Mouse (Mus musculus): ENCODE measurements around the gene Kcmf1. TPM values are rescaled to one million over a fixed set of nuclear protein-coding genes. Genes with fewer than 3 reads are reported as not detected.
"Not testable (repeated sequence)": the region's sequence is repeated elsewhere in the genome, so short reads cannot be mapped to it uniquely, and the experiment has no call there.

The Kcmf1 gene
- polyA plus RNA-seq, 1 experiment from 2014 or later = 40.9 TPM

DNA sequence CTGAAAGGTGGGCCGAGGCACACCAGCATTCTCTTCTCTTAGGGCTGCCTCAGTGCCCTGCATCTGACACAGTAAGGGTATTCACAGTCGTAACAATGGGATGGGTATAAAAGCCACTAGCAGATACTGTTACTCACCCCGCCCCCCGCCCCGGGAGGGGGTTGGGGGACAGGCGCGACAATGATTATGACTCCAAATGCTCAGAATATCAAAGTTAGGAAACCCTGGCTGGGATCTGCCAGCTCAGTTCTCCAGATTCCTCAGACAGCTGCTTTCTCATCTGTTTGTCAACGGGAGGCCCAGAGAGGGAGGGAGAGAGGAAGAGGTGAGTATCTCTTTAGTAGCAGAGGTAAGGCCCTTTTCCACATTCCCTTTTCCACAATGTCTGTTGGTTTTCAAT is 30.2 kb downstream of the Kcmf1 start:
- Histone ChIP-seq H3K9ac (replicated peaks) (no peak overlapping the region), H3K9me3 (replicated peaks) (no peaks in the 10 kb centered on the region), H3K4me1 (peaks cover 17% of the 10 kb centered on the region), H3K27me3 (replicated peaks) (no peaks in the 10 kb centered on the region), H3K36me3 (no peaks in the 10 kb centered on the region), H3K4me3 (replicated peaks) (no peak overlapping the region), H3K27ac (replicated peaks) (0 out of 2 replicates have a peak overlapping the region, but pooled peaks have one; percentile 8), H3K4me2 (no peak overlapping the region)
- ATAC-seq (ENCODE audit: low FRiP score) = no peak
- WGBS = 38% methylated on average over 8 of the region's 8 CpGs

GRCm38 (mm10) chr6:72868688-72869087 is 31.1 kb downstream of the Kcmf1 start:
- 89% methylated on average over 5 of the region's 5 CpGs for WGBS
- Histone ChIP-seq H3K27ac (replicated peaks) (no peak overlapping the region), H3K9ac (replicated peaks) (no peak overlapping the region), H3K36me3 (no peaks in the 10 kb centered on the region), H3K4me2 (no peak overlapping the region), H3K27me3 (replicated peaks) (no peaks in the 10 kb centered on the region), H3K4me3 (replicated peaks) (no peak overlapping the region), H3K4me1 (peaks cover 17% of the 10 kb centered on the region), H3K9me3 (replicated peaks) (no peaks in the 10 kb centered on the region)
- ATAC-seq (ENCODE audit: low FRiP score) = no peak

DNA sequence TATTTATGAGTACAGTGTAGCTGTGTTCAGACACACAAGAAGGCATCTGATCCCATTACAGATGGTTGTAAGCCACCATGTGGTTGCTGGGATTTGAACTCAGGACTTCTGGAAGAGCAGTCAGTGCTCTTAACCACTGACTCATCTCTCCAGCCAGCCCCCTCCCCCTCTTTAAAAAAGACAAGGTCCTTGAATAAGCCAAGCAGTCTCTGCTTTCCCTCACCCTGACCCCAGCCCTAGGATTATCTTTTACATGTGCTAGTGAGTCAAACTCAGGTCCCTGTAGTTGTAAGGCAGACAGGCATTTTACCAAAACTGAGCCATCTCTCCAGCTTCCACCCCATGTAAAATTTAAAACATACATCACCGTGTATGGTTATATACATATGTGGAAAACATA is 32.0 kb downstream of the Kcmf1 start:
- Histone ChIP-seq H3K27ac (replicated peaks) (no peak overlapping the region), H3K27me3 (replicated peaks) (no peaks in the 10 kb centered on the region), H3K36me3 (no peaks in the 10 kb centered on the region), H3K4me3 (replicated peaks) (no peak overlapping the region), H3K4me2 (no peak overlapping the region), H3K9ac (replicated peaks) (no peak overlapping the region), H3K4me1 (peaks cover 17% of the 10 kb centered on the region), H3K9me3 (replicated peaks) (no peaks in the 10 kb centered on the region)
- no peak for ATAC-seq (ENCODE audit: low FRiP score)
- WGBS = 98% methylated on average over 1 of the region's 1 CpGs

GRCm38 (mm10) chr6:72866232-72866631 is 33.5 kb downstream of the Kcmf1 start:
- peaks cover 15% of the 10 kb centered on the region for H3K4me1 ChIP-seq
- no peak overlapping the region for H3K27ac ChIP-seq (replicated peaks)
- WGBS = 87% methylated on average over 2 of the region's 2 CpGs
- H3K4me2 ChIP-seq = no peak overlapping the region
- no peak overlapping the region for H3K9ac ChIP-seq (replicated peaks)
- H3K36me3 ChIP-seq = no peaks in the 10 kb centered on the region
- no peak overlapping the region for H3K4me3 ChIP-seq (replicated peaks)
- no peak for ATAC-seq (ENCODE audit: low FRiP score)
- H3K9me3 ChIP-seq (replicated peaks) = no peaks in the 10 kb centered on the region
- no peaks in the 10 kb centered on the region for H3K27me3 ChIP-seq (replicated peaks)

DNA sequence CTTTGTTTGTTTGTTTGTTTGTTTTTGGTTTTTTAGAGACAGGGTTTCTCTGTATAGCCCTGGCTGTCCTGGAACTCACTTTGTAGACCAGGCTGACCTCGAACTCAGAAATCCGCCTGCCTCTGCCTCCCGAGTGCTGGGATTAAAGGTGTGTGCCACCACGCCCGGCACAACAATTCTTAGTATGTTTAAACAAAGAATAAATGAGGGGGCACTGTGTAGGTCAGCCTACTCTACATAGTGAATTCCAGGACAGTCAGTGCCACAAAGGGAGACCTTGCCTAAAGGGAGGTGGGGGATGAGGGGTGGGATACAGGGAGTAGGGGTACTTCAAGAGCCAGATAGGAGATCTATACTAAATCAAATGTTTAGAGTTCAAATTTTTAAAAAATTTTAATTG is 37.1 kb downstream of the Kcmf1 start:
- H3K36me3 ChIP-seq; H3K4me2 ChIP-seq; H3K4me3 ChIP-seq (replicated peaks); H3K4me1 ChIP-seq; H3K27me3 ChIP-seq (replicated peaks); ATAC-seq (ENCODE audit: low FRiP score); H3K9ac ChIP-seq (replicated peaks); H3K9me3 ChIP-seq (replicated peaks); H3K27ac ChIP-seq (replicated peaks): not testable (repeated sequence)
- 94% methylated on average over 5 of the region's 5 CpGs for WGBS

DNA sequence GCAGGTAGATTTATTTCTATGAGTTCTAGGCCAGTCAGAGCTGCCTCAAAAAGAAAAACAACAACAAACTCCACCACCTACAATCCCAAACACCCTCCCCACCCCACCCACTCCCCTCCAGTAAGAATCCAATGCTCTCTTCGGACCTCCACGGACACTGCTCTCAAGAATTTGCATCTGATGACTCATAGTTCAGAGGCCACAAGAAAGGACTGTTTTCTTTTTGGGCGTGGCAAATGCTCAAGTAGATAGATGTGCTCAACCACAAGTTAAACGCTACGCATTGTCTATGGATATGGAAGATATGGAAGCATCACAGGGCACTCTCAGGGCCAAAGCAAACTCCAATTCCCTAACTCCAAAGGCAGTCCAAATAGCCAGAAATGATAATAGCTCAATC is 45.5 kb downstream of the Kcmf1 start:
- Histone ChIP-seq H3K36me3 (peaks cover 53% of the 10 kb centered on the region), H3K9me3 (replicated peaks) (no peaks in the 10 kb centered on the region), H3K4me2 (no peak overlapping the region), H3K27me3 (replicated peaks) (no peaks in the 10 kb centered on the region), H3K27ac (replicated peaks) (no peak overlapping the region), H3K4me3 (replicated peaks) (no peak overlapping the region), H3K4me1 (no peaks in the 10 kb centered on the region), H3K9ac (replicated peaks) (no peak overlapping the region)
- ATAC-seq (ENCODE audit: low FRiP score) = no peak
- 91% methylated on average over 5 of the region's 5 CpGs for WGBS

DNA sequence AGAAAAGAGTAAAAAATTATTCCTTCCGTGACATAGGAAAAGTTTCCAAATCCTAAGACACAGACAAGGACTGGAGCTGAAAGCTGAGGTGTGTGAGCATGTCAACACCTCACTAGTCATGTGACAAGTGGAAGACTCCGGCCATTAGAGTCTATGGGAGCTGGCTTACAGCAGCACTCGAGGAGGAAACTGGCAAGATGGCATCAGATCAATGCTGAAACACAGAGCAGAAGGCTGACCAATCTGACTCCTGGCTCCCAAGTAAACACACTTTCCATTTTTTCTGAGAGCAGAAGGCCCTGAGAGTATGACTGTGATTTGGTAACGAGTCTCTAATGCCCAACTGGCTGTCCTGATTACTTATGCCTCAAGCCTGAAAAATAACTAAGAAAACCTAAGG is 47.6 kb downstream of the Kcmf1 start:
- ATAC-seq (ENCODE audit: low FRiP score) = no peak
- peaks cover 61% of the 10 kb centered on the region for H3K36me3 ChIP-seq

DNA sequence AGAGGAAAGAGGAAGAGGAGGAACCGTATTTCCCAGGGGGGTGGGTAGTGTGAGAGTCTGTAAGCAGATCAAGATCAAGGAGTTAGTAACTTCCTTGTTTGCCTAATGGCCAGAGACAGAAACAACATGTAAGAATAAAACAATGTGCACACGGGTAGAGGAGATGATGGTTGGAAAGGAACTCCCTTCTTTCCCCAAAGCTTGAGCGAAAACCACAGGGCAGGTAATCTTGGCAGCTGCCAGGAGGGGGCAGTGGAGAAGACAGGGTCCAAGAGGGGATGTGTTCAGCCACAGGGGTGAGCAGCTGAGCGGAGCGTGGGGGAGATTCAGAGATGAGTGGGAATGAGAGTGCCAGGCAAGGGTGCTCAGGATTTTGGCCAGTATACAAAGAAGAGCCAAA is 48.1 kb downstream of the Kcmf1 start:
- Histone ChIP-seq H3K27ac (replicated peaks) (no peak overlapping the region), H3K9me3 (replicated peaks) (no peaks in the 10 kb centered on the region), H3K4me1 (no peaks in the 10 kb centered on the region), H3K4me3 (replicated peaks) (no peak overlapping the region), H3K36me3 (peaks cover 63% of the 10 kb centered on the region), H3K9ac (replicated peaks) (no peak overlapping the region), H3K27me3 (replicated peaks) (no peaks in the 10 kb centered on the region), H3K4me2 (no peak overlapping the region)
- 80% methylated on average over 5 of the region's 5 CpGs for WGBS
- no peak for ATAC-seq (ENCODE audit: low FRiP score)

More for the DNA sequence above, 47.6 kb downstream of the Kcmf1 start:
- H3K9ac ChIP-seq (replicated peaks) = no peak overlapping the region
- WGBS = 87% methylated on average over 4 of the region's 4 CpGs
- H3K9me3 ChIP-seq (replicated peaks) = no peaks in the 10 kb centered on the region
- no peaks in the 10 kb centered on the region for H3K27me3 ChIP-seq (replicated peaks)
- H3K4me2 ChIP-seq = no peak overlapping the region
- H3K4me3 ChIP-seq (replicated peaks) = no peak overlapping the region
- no peak overlapping the region for H3K27ac ChIP-seq (replicated peaks)
- H3K4me1 ChIP-seq = no peaks in the 10 kb centered on the region

- no peaks in the 10 kb centered on the region for H3K4me1 ChIP-seq
- no peaks in the 10 kb centered on the region for H3K27me3 ChIP-seq (replicated peaks)
- H3K9ac ChIP-seq (replicated peaks) = no peak overlapping the region
- H3K27ac ChIP-seq (replicated peaks) = no peak overlapping the region
- ATAC-seq (ENCODE audit: low FRiP score) = no peak
- 93% methylated on average over 7 of the region's 7 CpGs for WGBS
- H3K4me2 ChIP-seq = no peak overlapping the region
- no peaks in the 10 kb centered on the region for H3K9me3 ChIP-seq (replicated peaks)
- H3K4me3 ChIP-seq (replicated peaks) = no peak overlapping the region
- H3K36me3 ChIP-seq = peaks cover 55% of the 10 kb centered on the region
These were observed 57.7 kb downstream of the Kcmf1 start for GRCm38 (mm10) chr6:72841986-72842502.

GRCm38 (mm10) chr6:72840867-72841780 is 58.7 kb downstream of the Kcmf1 start:
- WGBS = 94% methylated on average over 13 of the region's 13 CpGs
- Histone ChIP-seq H3K4me1 (no peaks in the 10 kb centered on the region), H3K4me2 (no peak overlapping the region), H3K4me3 (replicated peaks) (no peak overlapping the region), H3K27me3 (replicated peaks) (no peaks in the 10 kb centered on the region), H3K27ac (replicated peaks) (no peak overlapping the region), H3K9ac (replicated peaks) (no peak overlapping the region), H3K9me3 (replicated peaks) (no peaks in the 10 kb centered on the region), H3K36me3 (peaks cover 46% of the 10 kb centered on the region)
- no peak for ATAC-seq (ENCODE audit: low FRiP score)

GRCm38 (mm10) chr6:72837756-72838155 is 62.0 kb downstream of the Kcmf1 start:
- 86% methylated on average over 4 of the region's 4 CpGs for WGBS
- Histone ChIP-seq H3K4me1 (no peaks in the 10 kb centered on the region), H3K27ac (replicated peaks) (no peak overlapping the region), H3K27me3 (replicated peaks) (no peaks in the 10 kb centered on the region), H3K4me2 (no peak overlapping the region), H3K9ac (replicated peaks) (no peak overlapping the region), H3K4me3 (replicated peaks) (no peak overlapping the region), H3K36me3 (peaks cover 16% of the 10 kb centered on the region), H3K9me3 (replicated peaks) (no peaks in the 10 kb centered on the region)
- no peak for ATAC-seq (ENCODE audit: low FRiP score)

DNA sequence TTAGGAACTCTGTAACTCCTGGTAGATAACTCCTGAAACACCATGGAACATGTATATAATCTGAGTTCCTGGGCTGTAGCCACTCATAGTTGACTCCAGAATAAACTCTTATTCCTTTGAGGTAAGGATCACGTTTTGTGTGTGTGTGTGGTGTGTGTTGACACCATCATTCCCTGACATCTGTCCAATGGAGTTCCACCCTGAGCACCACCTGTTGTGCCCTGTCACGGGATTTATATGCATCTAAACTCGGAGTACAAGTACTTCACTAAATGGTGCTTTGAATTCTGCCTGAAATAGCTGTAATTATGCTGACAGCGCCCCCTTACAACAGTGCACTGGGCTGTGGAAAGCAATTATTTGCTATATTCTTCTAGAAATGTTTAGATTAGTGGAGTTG is 65.3 kb downstream of the Kcmf1 start:
- Histone ChIP-seq H3K9me3 (replicated peaks) (no peaks in the 10 kb centered on the region), H3K4me2 (no peak overlapping the region), H3K4me3 (replicated peaks) (no peak overlapping the region), H3K9ac (replicated peaks) (no peak overlapping the region), H3K4me1 (no peaks in the 10 kb centered on the region), H3K36me3 (no peaks in the 10 kb centered on the region), H3K27ac (replicated peaks) (no peak overlapping the region), H3K27me3 (replicated peaks) (no peaks in the 10 kb centered on the region)
- no peak for ATAC-seq (ENCODE audit: low FRiP score)
- 59% methylated on average over 4 of the region's 4 CpGs for WGBS

Measured in neural tube, embryonic 15.5 days (tissue).